Mouse (Mus musculus): ENCODE data around the gene Zbtb34. TPM values are rescaled to one million over a fixed set of nuclear protein-coding genes. Genes with fewer than 3 reads are reported as not detected.

The Zbtb34 gene
- polyA plus RNA-seq, 1 experiment, result 11.0 TPM

GRCm38 (mm10) chr2:33357250-33357838, 73.8 kb downstream of the Zbtb34 start:
- H3K27ac ChIP-seq (ENCODE audit: insufficient read depth, low read length), result no peak overlapping the region
- 79% methylated on average over 7 of the region's 7 CpGs for WGBS
- H3K27me3 ChIP-seq (ENCODE audit: control insufficient read depth, insufficient read depth, low read length), result no peaks in the 10 kb centered on the region
- H3K4me3 ChIP-seq (replicated peaks; ENCODE audit: insufficient read depth, low read depth, low read length), result no peak overlapping the region
- no peak for TF ChIP-seq CTCF (IDR thresholded peaks at IDR 0.05; ENCODE audit: borderline replicate concordance, insufficient read depth, low read depth, low read length)
- no peak for TF ChIP-seq POLR2A (IDR thresholded peaks at IDR 0.05; ENCODE audit: borderline replicate concordance, insufficient read depth, low read length)
- DNase-seq, result peak in 1 of 2 experiments; percentile 15
- H3K4me1 ChIP-seq (ENCODE audit: control insufficient read depth, insufficient read depth, low read length), result peaks cover 34% of the 10 kb centered on the region

Other genes starting within 250 kb of the Zbtb34 start
- 6.4 and 7.4 TPM in 2 replicates for gene Angptl2, start 215.3 kb downstream of the Zbtb34 start, polyA plus RNA-seq (2012; rRNA removed)
- gene Ralgps1, start 59.8 kb downstream of the Zbtb34 start, polyA plus RNA-seq (2012; rRNA removed), result 48.7 and 52.4 TPM in 2 replicates
- 17.8 and 20.3 TPM in 2 replicates for gene Zbtb43, start 37.2 kb upstream of the Zbtb34 start, polyA plus RNA-seq (2012; rRNA removed)
- gene Lmx1b, start 209.2 kb upstream of the Zbtb34 start, polyA plus RNA-seq (2012; rRNA removed), result 0.84 and 0.93 TPM in 2 replicates